Mouse (Mus musculus) megakaryocyte-erythroid progenitor cell, adult 5-6 weeks (primary cell): ENCODE results near the gene Matn3. TPM values are rescaled to one million over a fixed set of nuclear protein-coding genes. Genes with fewer than 3 reads are reported as not detected.

Experiments
- ATAC-seq: replicated peaks from 2 replicates; pipeline ENCODE4 v1.8.0; 2016; ENCODE audit warnings: mild to moderate bottlenecking, inconsistent platforms; ENCODE audit not compliant: severe bottlenecking, poor library complexity, low FRiP score, low TSS enrichment
- total RNA-seq, 2 experiments: library from RNA; stranded (forward) in 1 of 2; stranded (reverse) in 1 of 2; fragments of 200-1000, 215-1000 nt in 1 of 2; fragments of >200 nt in 1 of 2; fragmentation: Nextera tagmentation in 1 of 2; gene quantifications; 2 replicates each; pipeline ENCODE4 v1.2.3; 2014 to 2017

The Matn3 gene
- not detected in 2 replicates for total RNA-seq (2014; fragmentation: Nextera tagmentation)
- not detected in 2 replicates for total RNA-seq (2017)

- peak; percentile 91 for ATAC-seq
Observed at GRCm38 (mm10) chr12:8947714-8948464, at the start of gene Matn3. Gene Matn3, plus strand, starts transcription at chr12:8947929.

- ATAC-seq: no peak
Observed at GRCm38 (mm10) chr12:8898879-8899785, 48.6 kb upstream of the Matn3 start.

- ATAC-seq: no peak
Observed at GRCm38 (mm10) chr12:8900107-8900698, 47.5 kb upstream of the Matn3 start.

- peak; percentile 68 for ATAC-seq
Observed at GRCm38 (mm10) chr12:8900919-8901663, 46.6 kb upstream of the Matn3 start.

DNA sequence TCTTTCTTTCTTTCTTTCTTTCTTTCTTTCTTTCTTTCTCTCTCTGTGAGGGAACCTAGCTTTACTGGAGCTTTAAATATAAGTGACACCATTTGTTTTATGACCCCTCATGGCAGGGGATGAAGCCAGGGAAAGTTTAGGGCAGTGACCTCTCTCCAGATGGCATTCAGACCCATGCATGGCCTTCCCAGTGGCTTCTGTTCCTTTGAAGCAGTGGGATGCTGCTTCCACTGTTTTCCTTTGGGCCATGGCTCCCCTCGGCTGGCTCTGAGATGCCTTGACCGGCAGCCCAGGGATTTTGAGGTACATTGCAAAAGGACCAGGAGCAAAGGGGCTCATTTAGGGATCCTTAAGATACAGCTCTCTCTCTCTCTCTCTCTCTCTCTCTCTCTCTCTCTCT lies 45.8 kb upstream of the Matn3 start:
- ATAC-seq: no peak

- ATAC-seq: no peak
Observed at GRCm38 (mm10) chr12:8902479-8902878, 45.2 kb upstream of the Matn3 start.

- ATAC-seq: no peak
Observed at GRCm38 (mm10) chr12:8912860-8913685, 34.7 kb upstream of the Matn3 start.

DNA sequence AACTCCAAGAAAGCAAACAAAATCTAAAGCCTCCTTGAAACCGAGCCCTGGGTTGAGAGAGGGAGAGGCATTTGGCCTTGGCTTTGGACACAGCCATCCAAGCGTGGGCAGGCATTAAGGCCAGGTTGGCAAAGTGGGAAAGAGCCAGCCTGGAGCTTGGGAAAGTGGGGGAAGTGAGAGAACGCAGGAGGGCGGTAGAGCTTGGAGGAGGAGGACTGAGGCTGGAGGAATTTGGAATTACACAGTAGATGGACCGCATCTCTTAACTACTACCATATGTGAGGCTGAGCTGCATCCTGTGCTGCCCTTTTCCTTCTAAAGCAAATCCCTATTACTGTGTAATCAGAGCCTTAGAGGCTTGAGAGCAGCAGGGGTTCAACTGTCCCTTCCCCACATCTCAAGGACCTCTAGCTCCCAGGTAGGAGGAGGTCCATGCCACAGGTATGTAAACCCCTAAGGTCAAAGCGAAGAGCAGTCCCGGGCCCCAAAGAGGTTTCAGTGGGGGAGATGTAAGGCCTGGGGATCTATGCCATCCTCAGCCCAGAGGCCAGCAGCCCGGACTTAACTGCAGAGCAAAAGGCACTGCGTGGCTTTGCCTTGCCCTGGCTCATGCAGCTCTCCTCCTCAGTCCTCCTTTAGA lies 33.9 kb upstream of the Matn3 start:
- ATAC-seq: no peak

GRCm38 (mm10) chr12:8916378-8916777 lies 31.4 kb upstream of the Matn3 start:
- no peak for ATAC-seq

GRCm38 (mm10) chr12:8919231-8919630 lies 28.5 kb upstream of the Matn3 start:
- no peak for ATAC-seq

DNA sequence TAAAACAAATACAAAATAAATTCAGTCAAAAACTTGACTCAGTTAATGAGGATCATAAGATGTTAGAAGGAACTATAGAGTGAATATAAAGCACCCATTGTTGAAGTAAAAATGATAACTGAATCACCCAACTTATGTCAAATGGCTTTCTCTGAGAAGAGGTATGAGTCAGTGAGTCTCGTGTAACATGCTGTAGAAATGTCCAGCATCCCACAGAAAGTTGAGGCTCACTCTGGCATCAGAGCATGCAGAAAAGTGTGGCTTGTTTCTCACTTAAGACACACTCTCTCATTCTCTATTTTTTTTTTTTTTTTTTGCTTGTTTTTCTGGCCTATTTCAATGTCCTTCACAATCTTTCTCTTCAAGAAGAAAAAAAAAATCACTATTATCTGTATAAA lies 26.7 kb upstream of the Matn3 start:
- ATAC-seq: no peak

GRCm38 (mm10) chr12:8921394-8922368 lies 26.0 kb upstream of the Matn3 start, which contains the start of gene Laptm4a:
Gene Laptm4a, plus strand, starts transcription at chr12:8921664.
- peak; percentile 87 for ATAC-seq

DNA sequence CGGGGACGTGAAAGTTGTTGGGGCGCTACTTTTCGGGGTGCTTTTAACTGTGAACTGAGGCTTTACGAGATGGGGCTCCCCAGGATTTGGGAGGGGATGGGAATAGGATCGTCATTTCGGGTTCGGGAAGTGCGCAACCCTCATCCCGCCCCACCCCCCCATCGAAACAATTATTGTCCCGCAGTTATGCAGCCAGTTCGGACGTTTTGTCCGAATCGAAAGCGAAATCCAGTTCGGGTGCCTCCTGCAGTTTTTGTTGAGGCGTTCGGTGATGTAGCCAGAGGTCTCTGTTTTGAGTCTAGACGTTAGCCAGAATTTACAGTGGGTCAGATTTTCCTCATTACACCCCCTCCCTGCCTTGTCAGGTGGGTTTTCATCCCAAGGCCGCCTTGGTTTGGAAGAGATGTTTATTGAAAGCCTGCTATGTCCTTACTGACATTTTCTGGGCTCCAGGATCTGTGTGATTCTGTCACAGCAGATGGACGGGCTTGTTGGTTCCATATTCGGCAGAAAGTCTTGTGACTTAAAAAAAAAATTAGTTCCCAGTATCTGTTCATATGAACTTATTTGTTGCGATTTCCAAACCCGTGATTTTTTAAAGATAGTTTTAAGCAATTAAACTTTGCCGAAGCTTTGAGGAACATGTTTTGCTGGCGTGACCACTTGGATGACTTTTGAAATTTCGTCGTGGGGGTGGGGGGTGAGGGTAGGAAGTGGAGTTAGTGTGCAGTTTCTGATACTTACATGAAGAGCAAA lies 25.2 kb upstream of the Matn3 start:
- no peak for ATAC-seq

DNA sequence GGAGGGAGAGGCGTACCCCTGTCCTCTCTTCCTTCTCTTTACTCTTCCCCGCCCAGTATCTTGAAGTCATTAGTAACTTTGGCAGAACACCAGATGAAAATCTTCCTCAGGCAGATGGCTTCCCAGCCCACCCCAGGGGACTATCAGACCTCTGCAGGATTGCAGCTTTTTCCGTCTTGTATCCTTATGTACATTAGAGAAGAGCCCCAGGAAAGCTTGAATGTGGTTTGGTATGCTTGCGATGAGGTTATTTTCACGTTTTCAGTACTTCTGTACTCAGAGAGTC lies 24.7 kb upstream of the Matn3 start:
- ATAC-seq: peak; percentile 73

- ATAC-seq: no peak
Observed at GRCm38 (mm10) chr12:8923603-8924002, 24.1 kb upstream of the Matn3 start.

DNA sequence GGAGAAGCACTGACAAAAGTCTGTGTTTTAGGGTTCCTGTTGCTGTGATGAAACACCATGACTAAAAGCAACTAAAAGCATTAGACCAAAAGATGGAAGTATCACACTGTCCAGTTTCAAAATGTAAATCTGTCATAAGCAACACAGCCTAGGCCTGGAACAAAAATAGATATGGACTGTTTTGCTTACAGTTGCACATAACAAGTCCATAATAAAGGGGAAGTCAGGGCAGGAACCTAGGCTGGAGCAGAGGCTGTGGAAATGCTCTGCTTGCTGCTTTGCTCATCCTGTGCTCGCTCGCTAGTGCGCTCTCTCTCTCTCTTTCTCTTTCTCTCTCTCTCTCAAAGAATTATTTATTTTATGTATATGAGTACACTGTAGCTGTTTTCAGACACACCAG lies 20.1 kb upstream of the Matn3 start:
- ATAC-seq: no peak
